Mouse (Mus musculus): ENCODE measurements around the gene Dennd5b.

Dennd5b gene

DNA sequence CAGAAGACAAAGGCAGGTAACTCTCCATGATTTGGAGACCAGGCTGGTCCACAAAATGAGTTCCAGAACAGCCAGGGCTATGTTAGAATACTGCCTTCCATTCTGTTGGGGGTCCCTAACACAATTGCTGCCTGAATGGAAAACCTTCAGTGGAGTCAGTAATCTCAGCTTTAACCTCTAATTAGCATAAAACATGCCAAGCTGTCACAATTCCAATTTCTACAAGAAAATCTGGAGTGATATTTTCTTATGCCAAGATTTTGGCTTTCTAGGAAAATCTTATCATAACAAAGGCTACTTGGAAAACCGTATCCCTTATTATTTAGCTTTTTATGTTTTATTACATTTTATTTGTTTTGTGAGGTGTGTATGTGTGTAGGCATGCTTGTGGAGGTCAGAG is 2.0 kb upstream of the Dennd5b start:
- no peak for DNase-seq (ENCODE audit: extremely low read depth, insufficient read length, low spot score)

DNA sequence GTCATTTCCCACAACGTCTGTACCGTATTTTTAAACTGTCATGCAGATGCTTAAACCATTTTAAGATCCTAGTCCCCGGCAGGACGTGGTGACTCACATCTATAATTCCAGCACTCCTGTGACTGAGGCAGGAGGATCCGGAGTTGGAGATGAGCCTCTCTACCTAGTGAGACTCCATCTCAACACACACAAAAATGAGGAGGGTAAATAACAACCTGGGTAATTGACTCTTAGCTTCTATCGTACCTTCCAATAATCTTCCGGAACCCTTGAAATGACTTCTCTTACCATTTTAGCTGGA is 413 bp upstream of the Dennd5b start:
- DNase-seq (ENCODE audit: extremely low read depth, insufficient read length, low spot score) = no peak

DNA sequence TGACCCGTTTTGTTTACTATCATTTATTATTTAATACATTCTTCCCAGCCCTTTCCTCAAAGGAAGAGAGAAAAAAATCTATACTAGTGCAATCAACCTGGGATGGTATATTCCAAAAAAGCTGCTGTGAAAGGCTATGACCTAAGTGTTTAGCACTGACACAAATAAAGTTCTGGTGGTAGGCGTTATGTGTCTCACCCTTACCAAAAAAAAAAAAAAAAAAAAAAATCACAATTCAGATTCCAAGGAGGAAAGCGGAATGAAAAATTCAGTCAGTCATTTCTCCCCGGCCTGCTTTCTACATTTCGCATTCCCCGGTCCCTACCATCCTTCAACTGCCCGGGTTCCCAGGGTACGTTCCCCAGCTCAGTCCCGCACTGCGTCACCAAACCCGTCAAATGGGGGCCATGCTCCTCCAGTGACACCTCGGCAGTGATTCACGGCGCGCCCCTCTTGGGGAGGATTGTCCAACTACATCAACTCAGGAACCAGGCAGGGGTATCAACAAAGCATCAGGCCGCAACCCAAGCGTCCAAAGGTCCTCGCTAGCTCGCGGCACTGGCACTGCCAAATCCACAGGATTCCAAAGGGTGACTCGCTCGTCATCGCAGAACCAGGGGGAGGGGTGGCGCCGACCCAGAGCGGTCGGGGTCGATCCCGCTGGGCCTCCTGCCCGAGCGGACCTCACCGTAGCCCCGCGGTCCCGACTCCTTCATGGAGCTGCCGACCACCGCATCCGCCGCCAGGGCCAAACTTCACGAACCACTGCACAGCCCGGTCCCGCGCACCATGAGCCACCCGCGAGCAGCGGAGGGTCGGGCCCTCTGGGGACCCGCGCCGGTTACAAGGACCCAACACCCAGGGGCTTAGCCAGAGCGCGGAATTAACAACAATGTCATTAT is 1.1 kb downstream of the Dennd5b start:
- peak; percentile 85 for DNase-seq (ENCODE audit: extremely low read depth, insufficient read length, low spot score)

DNA sequence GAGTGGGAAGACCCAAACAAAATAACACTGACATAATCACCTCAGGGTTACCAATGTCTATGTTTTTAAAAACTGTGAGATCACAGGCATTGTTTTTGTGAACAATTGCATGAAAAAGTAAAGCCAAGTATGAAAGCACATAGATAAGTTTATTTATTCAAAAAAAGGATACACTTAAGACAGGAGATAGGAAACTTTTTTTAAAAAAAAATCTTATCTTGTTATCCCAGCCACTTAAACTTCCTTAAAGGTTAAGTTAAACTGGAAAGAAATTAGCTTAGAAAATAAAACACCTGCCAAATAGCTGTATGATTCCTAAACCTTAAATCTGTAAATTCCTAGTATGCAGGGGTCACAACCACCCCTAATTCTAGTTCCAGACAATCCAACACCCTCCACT is 2.5 kb downstream of the Dennd5b start:
- no peak for DNase-seq (ENCODE audit: extremely low read depth, insufficient read length, low spot score)

DNA sequence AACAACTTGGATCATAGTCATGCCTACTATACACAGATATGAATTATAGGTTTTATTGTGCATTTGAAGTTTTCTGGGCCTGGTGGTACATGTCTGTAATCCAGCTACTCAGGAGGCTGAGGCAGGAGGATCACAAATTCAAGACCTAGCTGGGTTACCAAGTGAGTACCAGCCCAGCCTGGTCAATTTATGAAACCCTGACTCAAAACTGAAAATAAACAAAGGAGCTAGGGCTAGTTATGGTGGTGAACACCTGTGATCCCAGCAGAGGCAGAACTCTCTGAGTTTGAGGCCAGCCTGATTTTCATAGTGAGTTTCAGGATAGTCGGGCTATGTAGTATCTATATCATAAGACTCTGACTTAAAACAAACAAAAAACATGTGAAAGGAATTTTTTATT is 4.2 kb downstream of the Dennd5b start:
- no peak for DNase-seq (ENCODE audit: extremely low read depth, insufficient read length, low spot score)

DNA sequence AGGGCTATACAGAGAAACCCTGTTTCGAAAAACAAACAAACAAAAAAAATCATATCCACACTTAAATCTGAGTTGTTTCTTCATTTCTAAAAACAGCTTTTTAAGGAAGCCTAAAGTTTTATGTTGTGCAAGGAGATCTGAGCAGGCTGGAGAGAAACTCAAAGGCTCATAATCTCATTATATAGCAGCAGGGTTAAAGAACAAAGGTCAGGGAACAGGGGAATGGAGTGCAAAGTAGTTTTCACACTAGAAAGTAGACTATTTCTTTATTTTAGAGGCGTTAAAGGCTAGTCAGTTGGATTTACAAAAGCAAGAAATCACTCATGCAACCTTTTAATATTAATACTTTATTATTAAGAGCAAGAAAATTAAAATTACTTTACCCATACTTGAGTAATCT is 5.2 kb downstream of the Dennd5b start:
- DNase-seq (ENCODE audit: extremely low read depth, insufficient read length, low spot score) = no peak

DNA sequence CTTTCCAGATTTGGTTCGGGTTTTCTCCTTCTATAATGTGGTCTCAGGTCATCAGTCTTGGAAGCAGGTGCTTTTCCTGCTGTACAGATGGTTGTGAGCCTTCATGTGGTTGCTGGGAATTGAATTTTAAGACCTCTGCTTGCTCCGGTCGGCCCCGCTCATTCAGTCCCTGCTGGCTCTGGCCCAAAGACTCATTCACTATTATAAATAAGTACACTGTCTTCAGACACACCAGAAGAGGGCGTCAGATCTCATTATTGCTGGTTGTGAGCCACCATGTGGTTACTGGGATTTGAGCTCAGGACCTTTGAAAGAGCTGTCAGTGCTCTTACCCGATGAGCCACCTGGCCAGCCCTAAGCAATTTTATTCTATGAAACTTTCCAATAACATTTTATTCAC is 6.1 kb downstream of the Dennd5b start:
- DNase-seq (ENCODE audit: extremely low read depth, insufficient read length, low spot score) = no peak

DNA sequence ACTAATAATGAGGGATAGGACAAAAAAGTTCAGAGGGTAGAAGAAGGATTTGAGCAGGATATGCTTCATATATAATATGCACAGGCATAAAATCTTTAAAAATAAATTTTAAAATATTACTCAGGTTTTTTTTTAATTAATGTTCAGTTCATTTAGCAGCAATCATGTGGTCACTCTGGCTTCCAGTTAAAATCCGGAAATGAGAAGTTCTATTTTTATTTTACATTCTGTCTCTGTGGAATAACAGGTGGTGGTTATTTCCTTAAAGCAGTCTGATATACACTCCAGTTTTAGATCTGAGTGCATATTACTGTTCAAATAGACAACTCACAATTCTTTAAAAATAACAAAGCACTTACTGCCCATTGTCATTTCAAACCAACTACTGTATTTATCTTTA is 6.9 kb downstream of the Dennd5b start:
- DNase-seq (ENCODE audit: extremely low read depth, insufficient read length, low spot score) = no peak

DNA sequence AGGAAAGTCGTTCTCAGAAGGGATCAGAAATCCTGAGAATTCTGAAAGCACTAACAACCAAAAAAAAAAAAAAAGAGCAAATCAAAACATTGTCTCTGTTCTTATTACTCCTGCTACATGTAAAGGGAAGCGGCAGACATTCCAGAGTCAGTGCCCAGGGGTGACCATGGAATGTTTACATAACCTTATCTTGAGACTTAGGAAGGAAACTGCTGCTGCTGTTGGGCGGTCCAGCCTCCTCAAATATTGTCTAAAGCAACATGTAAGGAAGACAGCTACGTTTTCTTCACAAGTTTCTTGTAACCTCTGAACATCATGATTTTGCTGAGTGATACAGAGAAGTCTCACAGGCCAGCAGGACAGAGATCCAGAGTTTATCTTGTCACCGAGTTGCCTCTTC is 8.0 kb downstream of the Dennd5b start:
- DNase-seq (ENCODE audit: extremely low read depth, insufficient read length, low spot score) = no peak

DNA sequence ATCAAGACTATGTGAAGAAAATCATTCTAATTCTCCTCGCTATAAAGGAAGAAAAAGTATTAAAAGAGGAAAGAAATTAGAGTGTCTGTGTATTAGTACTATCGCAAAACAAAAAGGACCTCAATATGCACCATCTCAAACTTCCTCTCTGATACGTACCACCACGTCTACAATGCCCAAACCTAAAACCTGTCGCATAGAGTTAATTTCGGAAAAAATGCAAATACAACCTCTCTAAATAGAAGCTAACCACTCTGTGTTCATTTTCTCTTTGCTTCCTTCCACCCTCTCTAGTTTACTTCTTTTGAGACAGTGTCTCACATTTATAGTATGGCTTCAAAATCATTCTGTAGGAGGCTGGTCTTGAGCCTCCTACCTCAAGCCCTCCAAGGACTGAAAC is 9.1 kb downstream of the Dennd5b start:
- DNase-seq (ENCODE audit: extremely low read depth, insufficient read length, low spot score) = no peak

DNA sequence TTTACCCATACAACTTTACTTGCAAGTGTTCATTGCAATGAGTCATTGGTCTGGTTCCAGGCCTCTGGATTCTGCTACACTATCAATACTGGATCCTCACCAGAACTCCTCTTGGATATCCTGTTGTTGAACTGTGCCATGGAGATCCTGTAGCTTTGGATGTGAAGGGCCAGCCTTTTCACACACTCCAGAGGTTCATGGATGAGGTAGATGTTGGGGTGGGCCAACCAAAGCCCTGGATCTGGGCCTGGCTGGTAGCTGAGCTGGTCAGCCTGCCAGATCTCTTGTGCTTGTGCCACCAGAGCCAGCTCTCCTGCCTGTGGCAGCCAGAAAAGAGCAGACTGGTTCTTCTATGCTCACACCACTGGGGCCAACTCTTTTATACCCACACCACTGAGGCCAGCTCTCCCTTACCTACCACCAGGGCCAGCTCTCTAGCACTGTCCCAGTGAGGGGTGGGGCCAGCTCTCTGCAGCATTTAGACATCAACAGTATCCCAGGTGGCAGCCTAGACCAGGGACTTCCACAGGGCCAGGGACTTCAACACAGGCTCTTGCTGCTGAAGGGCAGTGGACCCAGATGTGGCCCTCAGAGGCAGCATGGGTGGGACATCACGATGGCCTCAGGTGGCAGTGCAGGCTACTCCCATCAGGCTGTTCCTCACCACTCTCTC is 24.2 kb downstream of the Dennd5b start:
- no peak for DNase-seq (ENCODE audit: extremely low read depth, insufficient read length, low spot score)

DNA sequence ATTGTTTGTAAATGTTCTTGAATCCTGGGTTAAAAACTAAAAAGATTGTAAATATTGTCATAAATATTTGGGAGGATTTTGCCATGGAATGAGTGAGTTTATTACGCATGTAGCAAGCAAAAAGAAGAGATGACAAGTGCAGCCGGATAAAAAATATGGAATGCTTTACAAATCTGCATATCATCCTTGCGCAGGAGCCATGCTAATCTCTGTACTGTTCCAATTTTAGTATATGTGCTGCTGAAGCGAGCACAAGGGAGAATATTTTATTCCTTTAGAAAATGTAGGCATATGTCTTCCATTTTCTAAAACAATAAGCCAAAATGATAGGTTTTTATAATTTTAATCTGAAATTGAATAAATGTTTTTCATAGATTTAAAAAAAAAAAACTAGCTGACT is 27.6 kb downstream of the Dennd5b start:
- no peak for DNase-seq (ENCODE audit: extremely low read depth, insufficient read length, low spot score)

DNA sequence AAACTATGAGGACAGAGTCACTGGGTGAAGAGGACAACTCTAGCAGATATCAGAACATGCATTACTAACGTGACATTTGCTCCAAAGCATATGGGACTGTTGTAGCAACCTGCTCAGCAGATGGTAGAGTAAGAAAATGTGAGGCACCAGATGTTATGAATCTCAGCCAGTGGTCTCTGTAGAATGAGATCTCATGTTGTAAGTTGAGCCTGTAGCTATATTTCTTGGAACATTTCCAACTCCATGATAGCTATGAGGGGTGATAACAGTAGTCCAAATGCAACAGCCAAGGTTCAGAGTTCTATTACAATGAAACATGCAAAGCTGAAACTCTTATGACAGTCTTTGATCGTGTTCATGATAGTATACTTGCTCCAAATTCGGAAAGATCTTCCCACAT is 28.6 kb downstream of the Dennd5b start:
- DNase-seq (ENCODE audit: extremely low read depth, insufficient read length, low spot score) = no peak

DNA sequence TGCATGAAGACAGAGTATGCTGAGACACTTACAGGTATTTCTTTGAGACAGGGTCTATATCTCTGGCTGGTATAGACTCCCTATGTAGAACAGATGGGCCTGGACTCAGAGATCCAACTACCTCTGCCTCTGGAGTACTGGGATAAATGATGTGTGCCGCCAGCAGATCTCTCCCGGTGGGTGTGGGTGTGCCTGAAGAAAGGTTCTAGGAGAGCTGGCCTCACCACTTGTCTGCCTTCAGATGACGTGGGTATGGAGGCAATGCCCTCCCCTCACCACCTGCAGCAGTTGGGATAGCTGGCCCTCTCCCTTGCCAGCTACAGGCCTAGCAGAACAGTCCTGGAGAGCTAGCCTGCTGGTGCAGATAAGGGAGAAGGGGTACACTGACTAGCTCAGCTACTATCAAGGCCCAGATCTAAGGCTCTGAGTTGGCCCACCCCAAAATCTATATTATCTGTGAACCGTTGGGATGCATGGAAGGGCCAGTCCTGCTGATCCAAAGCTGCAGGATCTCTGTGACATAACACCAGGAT is 30.8 kb downstream of the Dennd5b start:
- no peak for DNase-seq (ENCODE audit: extremely low read depth, insufficient read length, low spot score)

DNA sequence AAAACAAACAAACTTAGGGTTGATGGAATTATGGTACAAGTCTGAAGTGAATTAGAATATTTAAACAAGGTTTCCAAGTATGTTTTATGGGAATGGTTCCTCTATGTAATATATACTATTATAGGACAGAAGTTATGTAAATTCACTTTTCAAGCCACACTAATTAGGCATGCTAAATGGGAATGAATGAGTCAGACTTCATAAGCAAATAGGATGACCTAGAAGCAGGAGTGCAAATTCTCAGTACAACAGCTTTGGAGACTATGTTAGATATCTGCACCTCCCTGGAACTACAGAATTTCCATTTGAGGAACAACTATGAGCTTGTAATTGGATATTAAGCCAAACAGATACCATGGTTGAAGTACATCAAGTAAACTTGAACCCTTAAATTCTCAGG is 38.1 kb downstream of the Dennd5b start:
- DNase-seq (ENCODE audit: extremely low read depth, insufficient read length, low spot score) = no peak

DNA sequence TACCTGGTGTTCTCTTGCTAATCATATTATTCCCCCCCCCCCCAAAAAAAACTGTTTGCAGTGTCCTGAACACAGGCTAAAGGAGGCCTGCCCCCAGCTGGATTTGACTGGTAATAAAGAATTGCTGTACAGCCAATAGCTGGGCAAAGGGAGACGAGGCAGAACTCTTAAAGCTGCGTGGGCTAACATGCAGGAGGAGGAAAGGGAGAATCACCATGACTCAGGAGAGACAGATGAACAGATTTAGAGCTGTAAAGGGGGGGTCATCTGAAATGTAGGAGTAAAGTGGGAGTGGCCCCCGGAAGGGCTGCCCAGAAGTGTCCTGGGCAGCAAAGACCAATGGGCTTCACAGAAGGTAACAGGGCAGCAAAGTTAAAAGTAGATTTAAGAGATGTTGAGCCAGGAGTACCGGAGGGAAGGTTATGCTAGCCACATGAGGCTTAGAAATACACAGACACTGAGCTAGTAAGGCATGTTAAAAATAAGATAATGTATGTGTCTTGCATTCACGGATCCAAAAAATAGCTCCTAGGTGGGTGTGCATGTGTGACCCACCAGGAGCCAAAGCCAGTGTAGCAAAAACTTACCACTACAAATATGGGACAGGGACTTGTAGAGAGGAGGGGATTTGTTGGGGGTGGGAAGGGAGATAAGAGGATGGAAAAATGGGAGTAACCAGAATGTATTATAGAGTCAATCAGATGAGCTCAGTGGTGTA is 40.7 kb downstream of the Dennd5b start:
- DNase-seq (ENCODE audit: extremely low read depth, insufficient read length, low spot score) = no peak

DNA sequence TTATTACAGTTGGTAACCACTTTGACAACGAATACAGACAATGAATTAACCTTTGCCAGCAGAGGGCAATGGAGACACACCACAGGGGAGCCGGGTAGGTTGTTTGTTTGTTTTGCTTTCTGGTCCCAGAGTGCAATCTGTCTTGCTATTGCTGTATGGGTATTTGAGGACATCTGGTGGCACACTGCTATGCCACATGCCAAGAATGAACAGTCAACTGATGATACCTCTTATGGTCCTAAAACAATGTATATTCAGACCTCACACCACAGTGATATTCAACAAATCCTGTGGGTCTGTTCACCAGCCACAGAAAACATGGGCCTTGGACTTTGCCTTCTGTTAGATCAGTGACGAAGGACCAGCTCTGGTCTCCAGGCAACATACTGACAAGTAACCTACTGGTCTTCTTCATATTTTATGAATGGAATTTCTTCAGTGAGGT is 43.5 kb downstream of the Dennd5b start:
- no peak for DNase-seq (ENCODE audit: extremely low read depth, insufficient read length, low spot score)

DNA sequence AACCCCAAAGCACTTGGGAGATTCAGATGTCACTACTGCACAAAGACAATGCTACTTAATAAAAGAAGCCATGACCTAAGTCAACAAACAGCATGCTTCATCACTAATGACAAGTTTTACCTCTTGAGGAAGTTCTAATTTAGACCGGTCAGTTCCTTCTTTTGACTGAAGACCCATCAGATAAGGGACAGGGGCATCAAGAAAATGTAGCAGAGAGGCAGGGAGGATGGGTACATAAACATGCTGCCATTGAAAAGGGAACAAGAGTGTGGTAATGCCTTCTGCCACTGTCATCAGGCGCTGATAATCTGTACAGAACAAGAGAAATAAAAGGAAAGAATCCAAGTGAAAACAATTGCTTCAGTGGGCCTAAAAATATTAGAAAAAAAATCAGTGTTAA is 46.7 kb downstream of the Dennd5b start:
- DNase-seq (ENCODE audit: extremely low read depth, insufficient read length, low spot score) = no peak

DNA sequence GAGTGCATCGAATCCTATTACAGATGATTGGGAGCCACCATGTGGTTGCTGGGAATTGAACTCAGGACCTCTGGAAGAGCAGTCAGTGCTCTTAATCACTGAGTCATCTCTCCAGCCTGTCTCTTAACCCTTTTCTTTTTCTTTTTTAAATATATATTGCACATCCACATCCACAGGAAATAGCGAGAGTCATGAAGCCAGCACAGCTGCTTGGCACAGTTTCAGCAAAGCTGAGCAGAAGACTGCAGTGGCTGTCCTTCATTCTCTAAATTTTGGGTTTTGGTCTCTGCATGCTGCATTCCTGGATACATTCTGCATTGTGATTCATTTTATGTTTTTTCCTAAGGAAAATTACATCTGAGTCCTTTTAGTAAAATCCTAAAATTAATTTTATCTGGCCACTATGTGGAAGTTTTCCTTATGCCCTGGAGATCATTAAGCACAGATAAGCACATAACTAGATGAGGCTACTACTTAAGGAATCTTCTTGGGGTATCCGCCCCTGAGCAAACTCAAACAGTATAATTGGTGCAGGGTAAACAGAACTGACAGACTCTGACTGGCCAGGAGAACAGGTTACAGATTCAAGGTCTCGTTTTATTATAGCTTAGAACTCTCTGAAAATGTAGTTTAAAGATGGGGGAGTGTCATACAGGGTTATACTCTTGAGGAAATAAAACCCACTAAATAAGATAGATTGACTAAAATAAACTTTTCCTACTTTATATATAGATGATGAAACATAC is 50.3 kb downstream of the Dennd5b start:
- no peak for DNase-seq (ENCODE audit: extremely low read depth, insufficient read length, low spot score)

DNA sequence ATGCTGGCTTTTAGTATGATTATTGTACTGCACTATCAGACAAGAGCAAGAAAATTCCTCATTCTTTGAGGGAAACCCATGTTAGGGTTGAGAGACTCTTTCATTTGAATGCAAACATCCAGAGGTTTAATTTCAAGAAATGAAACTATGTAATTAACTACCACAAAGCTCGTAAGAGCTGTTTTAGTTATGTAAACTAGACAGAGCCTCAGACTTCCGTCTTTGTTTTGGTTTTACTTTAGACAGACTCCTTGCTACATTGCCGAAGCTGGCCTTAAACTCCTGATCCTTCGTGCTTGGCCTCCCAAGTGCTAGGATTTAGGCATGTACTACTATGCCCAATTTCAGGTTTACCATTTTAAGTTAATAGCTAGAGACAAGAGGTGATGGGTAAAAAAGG is 61.4 kb downstream of the Dennd5b start:
- DNase-seq (ENCODE audit: extremely low read depth, insufficient read length, low spot score) = no peak

DNA sequence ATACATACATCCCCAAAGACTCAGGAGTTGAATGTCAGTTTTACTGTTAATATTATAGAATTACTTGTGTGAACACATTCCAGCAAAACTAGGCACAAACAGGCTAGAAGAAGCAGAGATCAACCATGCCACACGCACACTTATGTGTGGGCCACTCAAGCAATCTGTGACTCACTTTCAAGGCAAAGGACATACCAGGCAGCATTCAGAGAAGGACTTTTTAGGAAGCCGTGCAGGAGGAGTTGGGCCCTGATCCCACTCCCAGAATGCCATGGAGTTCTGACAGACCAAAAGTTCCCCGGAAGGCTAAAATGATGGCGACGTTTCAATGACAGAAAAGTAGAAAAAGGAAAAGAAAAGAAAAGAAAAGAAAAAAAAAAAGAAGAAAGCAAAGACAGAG is 69.3 kb downstream of the Dennd5b start:
- no peak for DNase-seq (ENCODE audit: extremely low read depth, insufficient read length, low spot score)
